Mouse (Mus musculus): Measurements from ENCODE around the gene Evx1. TPM values are rescaled to one million over a fixed set of nuclear protein-coding genes. Genes with fewer than 3 reads are reported as not detected.

Gene Evx1
- polyA plus RNA-seq, 1 experiment from 2014 or later, result not detected

DNA sequence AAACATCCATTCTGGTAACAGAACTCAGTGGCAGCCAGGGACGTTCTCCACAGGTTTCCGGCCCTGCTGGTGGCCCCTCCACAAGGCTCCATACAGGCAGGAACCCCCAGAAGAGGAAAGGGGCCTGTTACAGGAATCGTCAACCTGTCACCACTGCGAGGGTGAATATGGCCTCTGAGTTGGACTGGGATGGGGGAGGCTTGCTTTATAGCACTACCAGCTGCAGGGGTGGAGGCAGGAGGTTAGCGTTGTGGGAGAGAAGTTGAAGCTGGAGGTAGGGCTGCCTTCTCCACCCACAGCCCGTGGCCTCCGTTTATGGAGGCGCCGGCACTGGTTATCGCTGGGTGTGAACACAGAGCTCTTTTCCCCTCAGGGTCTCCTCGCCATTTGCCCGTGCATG lies 32.2 kb upstream of the Evx1 start:
- 72% methylated on average over 12 of the region's 12 CpGs for WGBS
- no peak for ATAC-seq
- Histone ChIP-seq H3K27ac (ENCODE audit: low read length) (no peak overlapping the region), H3K4me2 (ENCODE audit: low read length) (no peak overlapping the region), H3K4me1 (replicated peaks; ENCODE audit: control insufficient read depth, insufficient read depth, low read length) (no peaks in the 10 kb centered on the region), H3K27me3 (replicated peaks; ENCODE audit: control insufficient read depth, insufficient read depth, low read length) (peaks cover 58% of the 10 kb centered on the region), H3K4me3 (replicated peaks; ENCODE audit: low read length) (no peak overlapping the region), H3K9ac (replicated peaks; ENCODE audit: low read depth, low read length) (no peak overlapping the region), H3K9me3 (ENCODE audit: control insufficient read depth, low read length) (no peaks in the 10 kb centered on the region), H3K36me3 (ENCODE audit: control insufficient read depth, insufficient read depth) (no peaks in the 10 kb centered on the region)

DNA sequence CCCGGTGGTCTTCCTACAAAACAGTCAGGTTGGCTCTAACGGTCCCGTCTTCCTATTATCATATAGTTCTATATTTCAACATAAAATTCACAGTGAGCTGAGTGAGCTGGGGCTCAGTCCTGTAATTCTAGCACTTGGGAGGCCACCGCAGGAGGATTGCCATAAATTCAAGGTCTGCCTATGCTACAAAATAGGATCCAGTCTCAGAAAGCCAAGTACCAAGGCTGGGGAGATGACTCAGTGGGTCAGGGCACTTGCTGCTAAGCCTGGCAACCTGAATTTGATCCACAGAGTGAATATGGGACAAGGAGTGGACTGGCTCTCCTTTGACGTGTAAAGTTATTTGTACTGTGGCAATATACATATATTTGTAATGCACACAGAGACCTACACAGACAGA lies 29.4 kb upstream of the Evx1 start:
- H3K4me3 ChIP-seq (replicated peaks; ENCODE audit: low read length), result no peak overlapping the region
- H3K4me2 ChIP-seq (ENCODE audit: low read length), result no peak overlapping the region
- H3K27me3 ChIP-seq (replicated peaks; ENCODE audit: control insufficient read depth, insufficient read depth, low read length), result peaks cover 42% of the 10 kb centered on the region
- H3K4me1 ChIP-seq (replicated peaks; ENCODE audit: control insufficient read depth, insufficient read depth, low read length), result no peaks in the 10 kb centered on the region
- H3K9me3 ChIP-seq (ENCODE audit: control insufficient read depth, low read length), result no peaks in the 10 kb centered on the region
- 87% methylated on average over 5 of the region's 5 CpGs for WGBS
- no peaks in the 10 kb centered on the region for H3K36me3 ChIP-seq (ENCODE audit: control insufficient read depth, insufficient read depth)
- no peak overlapping the region for H3K9ac ChIP-seq (replicated peaks; ENCODE audit: low read depth, low read length)
- ATAC-seq, result no peak
- H3K27ac ChIP-seq (ENCODE audit: low read length), result no peak overlapping the region

DNA sequence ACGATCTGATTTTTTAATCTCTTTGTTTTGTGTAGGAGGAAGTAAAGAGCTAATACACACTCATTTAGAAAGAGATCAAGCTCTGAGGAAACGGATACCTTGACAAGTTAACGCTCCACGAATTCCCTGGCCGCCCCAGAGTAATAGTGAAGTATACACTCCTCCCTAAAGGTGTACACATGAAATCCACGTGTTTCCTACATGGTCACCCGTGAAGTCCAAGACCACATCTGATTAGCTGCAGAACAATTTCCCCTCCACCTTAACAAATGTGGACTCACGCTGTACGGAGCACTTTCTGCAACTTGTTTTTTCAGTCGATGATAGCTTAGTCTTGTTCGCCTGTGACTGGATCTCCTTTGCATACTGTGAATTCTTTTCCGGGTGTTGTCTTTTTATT lies 23.1 kb upstream of the Evx1 start:
- Histone ChIP-seq H3K36me3 (ENCODE audit: control insufficient read depth, insufficient read depth) (no peaks in the 10 kb centered on the region), H3K4me3 (replicated peaks; ENCODE audit: low read length) (no peak overlapping the region), H3K4me1 (replicated peaks; ENCODE audit: control insufficient read depth, insufficient read depth, low read length) (peaks cover 5% of the 10 kb centered on the region; the same call in 1 of the 2 replicates), H3K9me3 (ENCODE audit: control insufficient read depth, low read length) (no peaks in the 10 kb centered on the region), H3K4me2 (ENCODE audit: low read length) (no peak overlapping the region), H3K27me3 (replicated peaks; ENCODE audit: control insufficient read depth, insufficient read depth, low read length) (peaks cover 67% of the 10 kb centered on the region), H3K27ac (ENCODE audit: low read length) (no peak overlapping the region), H3K9ac (replicated peaks; ENCODE audit: low read depth, low read length) (no peak overlapping the region)
- 18% methylated on average over 12 of the region's 12 CpGs for WGBS
- no peak for ATAC-seq

DNA sequence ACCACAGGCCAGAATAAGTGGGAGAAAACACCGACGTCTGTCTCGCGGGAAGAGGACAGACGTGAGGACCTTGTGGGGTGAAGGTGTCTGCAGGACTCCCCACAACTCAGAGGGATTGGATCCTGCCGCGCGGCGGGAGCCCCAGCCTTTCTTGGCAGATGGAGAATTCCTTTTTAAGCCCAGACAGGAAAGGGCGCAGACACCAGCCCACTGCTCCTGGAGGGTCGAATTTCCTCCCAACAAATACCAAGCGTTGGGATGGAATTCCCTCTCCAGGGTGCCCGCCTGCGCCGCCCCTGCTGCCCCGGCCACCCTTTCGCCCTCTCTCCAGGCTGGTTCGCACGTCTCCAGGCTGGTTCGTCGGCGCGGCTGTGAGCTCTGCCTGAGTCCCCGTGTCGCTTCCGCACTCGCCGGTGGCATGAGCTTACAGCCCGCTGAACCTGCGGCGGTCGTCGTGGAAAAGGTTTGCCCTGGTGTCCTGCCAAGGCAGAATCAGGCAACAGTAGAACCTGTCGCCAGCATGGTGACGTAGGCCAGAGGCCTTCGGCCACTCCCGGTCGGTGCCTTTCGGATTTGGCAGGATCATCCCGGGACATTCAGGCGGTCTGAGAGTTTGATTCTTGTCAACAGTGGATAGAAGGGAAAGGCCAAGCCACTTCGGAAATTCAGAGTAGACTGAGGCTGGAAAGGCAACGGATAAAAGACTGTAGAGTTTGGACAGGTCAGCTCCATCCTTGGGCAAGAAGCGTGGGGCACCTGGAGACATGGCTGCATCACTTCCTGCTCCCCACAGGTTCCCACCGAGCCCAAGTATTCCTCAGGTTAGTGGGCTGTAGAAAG lies 22.1 kb upstream of the Evx1 start:
- no peak overlapping the region for H3K9ac ChIP-seq (replicated peaks; ENCODE audit: low read depth, low read length)
- H3K4me2 ChIP-seq (ENCODE audit: low read length), result peak overlapping the region; percentile 7; the same call in 1 of the 2 replicates
- no peak overlapping the region for H3K27ac ChIP-seq (ENCODE audit: low read length)
- H3K9me3 ChIP-seq (ENCODE audit: control insufficient read depth, low read length), result no peaks in the 10 kb centered on the region
- no peak for ATAC-seq
- H3K36me3 ChIP-seq (ENCODE audit: control insufficient read depth, insufficient read depth), result no peaks in the 10 kb centered on the region
- WGBS, result under 1% methylated on average over 45 of the region's 45 CpGs
- H3K4me1 ChIP-seq (replicated peaks; ENCODE audit: control insufficient read depth, insufficient read depth, low read length), result peaks cover 5% of the 10 kb centered on the region; the same call in 1 of the 2 replicates
- H3K27me3 ChIP-seq (replicated peaks; ENCODE audit: control insufficient read depth, insufficient read depth, low read length), result peaks cover 71% of the 10 kb centered on the region
- no peak overlapping the region for H3K4me3 ChIP-seq (replicated peaks; ENCODE audit: low read length)

DNA sequence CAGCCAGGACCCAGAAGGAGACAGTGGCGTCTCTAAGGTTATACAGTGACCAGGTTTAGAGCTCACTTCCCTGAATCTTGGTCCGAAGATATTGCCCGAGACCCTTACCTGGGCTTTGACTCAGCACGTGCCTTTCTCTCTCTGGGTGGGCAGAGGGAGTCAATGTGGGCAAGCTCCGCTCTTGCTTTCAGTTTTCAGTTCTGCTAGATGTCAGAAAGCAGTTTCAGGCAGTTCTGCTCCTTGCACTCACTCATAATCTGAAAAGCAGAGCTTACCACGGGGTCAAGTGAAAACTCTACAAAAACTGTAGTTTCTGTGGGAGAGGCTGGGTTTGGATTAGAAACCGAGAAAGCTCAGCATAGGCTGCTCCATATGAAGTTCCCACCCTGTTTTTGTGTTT lies 21.0 kb upstream of the Evx1 start:
- no peak overlapping the region for H3K9ac ChIP-seq (replicated peaks; ENCODE audit: low read depth, low read length)
- 50% methylated on average over 7 of the region's 7 CpGs for WGBS

DNA sequence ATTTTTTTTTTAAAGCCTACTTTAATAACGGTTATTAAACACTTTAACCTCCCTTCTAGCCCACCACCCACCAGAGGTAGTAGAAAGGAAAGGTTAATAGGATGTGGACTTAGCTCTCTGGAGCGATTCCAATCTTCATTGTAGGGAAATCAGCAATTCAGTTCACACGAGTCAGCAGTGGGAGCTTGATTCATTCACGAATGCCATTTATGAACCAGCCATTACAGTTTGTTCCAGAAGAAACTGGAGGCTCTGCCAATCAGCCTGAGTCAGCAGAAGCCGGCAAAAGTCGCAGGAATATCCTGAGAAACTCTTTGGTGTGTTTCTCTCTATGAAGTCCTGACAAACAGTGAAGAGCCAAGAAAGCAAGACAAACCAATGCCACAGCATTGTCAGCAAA lies 18.7 kb upstream of the Evx1 start:
- Histone ChIP-seq H3K4me2 (ENCODE audit: low read length) (no peak overlapping the region), H3K36me3 (ENCODE audit: control insufficient read depth, insufficient read depth) (no peaks in the 10 kb centered on the region), H3K27me3 (replicated peaks; ENCODE audit: control insufficient read depth, insufficient read depth, low read length) (peaks cover 74% of the 10 kb centered on the region), H3K9me3 (ENCODE audit: control insufficient read depth, low read length) (no peaks in the 10 kb centered on the region), H3K9ac (replicated peaks; ENCODE audit: low read depth, low read length) (no peak overlapping the region), H3K4me3 (replicated peaks; ENCODE audit: low read length) (no peak overlapping the region), H3K4me1 (replicated peaks; ENCODE audit: control insufficient read depth, insufficient read depth, low read length) (peaks cover 5% of the 10 kb centered on the region; the same call in 1 of the 2 replicates), H3K27ac (ENCODE audit: low read length) (no peak overlapping the region)
- no peak for ATAC-seq
- 58% methylated on average over 6 of the region's 6 CpGs for WGBS

More for the DNA sequence above, 21.0 kb upstream of the Evx1 start:
- no peaks in the 10 kb centered on the region for H3K36me3 ChIP-seq (ENCODE audit: control insufficient read depth, insufficient read depth)
- no peaks in the 10 kb centered on the region for H3K9me3 ChIP-seq (ENCODE audit: control insufficient read depth, low read length)
- H3K4me1 ChIP-seq (replicated peaks; ENCODE audit: control insufficient read depth, insufficient read depth, low read length), result peaks cover 5% of the 10 kb centered on the region; the same call in 1 of the 2 replicates
- no peak overlapping the region for H3K4me3 ChIP-seq (replicated peaks; ENCODE audit: low read length)
- H3K27ac ChIP-seq (ENCODE audit: low read length), result no peak overlapping the region
- ATAC-seq, result no peak
- peaks cover 77% of the 10 kb centered on the region for H3K27me3 ChIP-seq (replicated peaks; ENCODE audit: control insufficient read depth, insufficient read depth, low read length)
- no peak overlapping the region for H3K4me2 ChIP-seq (ENCODE audit: low read length)

DNA sequence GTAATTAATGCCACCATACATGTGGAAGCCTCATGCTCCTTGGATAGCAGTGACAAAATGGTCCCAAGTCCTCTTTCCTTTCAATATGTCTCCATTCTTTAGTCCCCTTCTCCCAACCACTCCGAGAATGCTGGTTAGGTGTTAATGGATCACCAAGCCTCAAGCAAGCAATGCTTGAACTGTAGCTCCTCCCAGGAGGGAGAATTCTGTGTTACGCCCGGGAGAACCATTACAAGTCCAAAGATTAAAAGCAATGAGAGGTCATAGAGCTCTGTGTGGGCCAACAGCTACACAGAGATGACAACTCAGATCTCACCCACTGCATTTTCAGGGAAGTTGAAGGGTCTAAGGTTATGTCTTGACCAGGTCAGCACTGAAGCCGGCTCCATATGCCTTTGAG lies 14.8 kb upstream of the Evx1 start:
- no peaks in the 10 kb centered on the region for H3K9me3 ChIP-seq (ENCODE audit: control insufficient read depth, low read length)
- no peak overlapping the region for H3K9ac ChIP-seq (replicated peaks; ENCODE audit: low read depth, low read length)
- H3K4me3 ChIP-seq (replicated peaks; ENCODE audit: low read length), result no peak overlapping the region
- H3K27ac ChIP-seq (ENCODE audit: low read length), result no peak overlapping the region
- H3K4me1 ChIP-seq (replicated peaks; ENCODE audit: control insufficient read depth, insufficient read depth, low read length), result no peaks in the 10 kb centered on the region
- H3K4me2 ChIP-seq (ENCODE audit: low read length), result no peak overlapping the region
- H3K27me3 ChIP-seq (replicated peaks; ENCODE audit: control insufficient read depth, insufficient read depth, low read length), result peaks cover 55% of the 10 kb centered on the region
- no peaks in the 10 kb centered on the region for H3K36me3 ChIP-seq (ENCODE audit: control insufficient read depth, insufficient read depth)
- 87% methylated on average over 4 of the region's 4 CpGs for WGBS
- ATAC-seq, result no peak

DNA sequence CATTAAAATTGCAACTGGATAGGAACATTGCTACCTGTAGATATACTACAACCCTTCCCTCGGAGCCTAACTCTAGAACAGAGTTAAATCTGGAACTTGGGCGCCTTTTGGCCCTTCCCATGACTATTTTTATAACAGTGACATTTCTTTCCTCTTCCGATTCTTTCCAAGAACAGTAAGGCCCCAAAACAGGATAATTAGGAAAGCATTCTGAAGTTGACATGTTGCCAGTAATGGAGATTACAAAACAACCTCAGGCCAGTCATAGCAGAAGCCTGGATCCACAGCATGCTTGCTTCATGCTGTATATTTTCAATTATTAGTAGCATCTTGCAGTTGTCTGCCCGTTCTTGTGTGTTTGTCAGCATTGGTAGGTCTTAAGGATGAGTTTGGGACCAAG lies 12.5 kb upstream of the Evx1 start:
- peaks cover 53% of the 10 kb centered on the region for H3K27me3 ChIP-seq (replicated peaks; ENCODE audit: control insufficient read depth, insufficient read depth, low read length)
- 78% methylated on average over 4 of the region's 4 CpGs for WGBS

DNA sequence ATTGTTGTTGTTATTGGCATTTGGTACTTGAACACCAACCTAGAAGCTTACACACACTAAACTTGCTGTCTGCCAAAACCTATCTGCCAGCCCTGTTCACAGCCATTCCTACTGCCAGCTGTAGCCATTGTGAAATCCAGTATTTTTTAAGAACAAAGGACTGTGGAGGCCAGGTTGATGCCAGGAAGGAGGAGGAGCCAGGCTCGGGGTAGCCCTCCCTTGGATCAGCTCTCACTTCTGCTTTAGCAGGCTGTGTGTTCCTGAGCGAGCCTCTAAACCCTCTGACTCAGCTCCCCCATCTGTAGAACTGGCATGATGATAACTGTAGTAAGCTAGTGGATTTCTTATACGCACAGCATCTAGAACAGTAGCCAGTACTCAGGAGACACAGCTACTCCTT lies 9.9 kb upstream of the Evx1 start:
- Histone ChIP-seq H3K9ac (replicated peaks; ENCODE audit: low read depth, low read length) (no peak overlapping the region), H3K4me1 (replicated peaks; ENCODE audit: control insufficient read depth, insufficient read depth, low read length) (peaks cover 7% of the 10 kb centered on the region), H3K27me3 (replicated peaks; ENCODE audit: control insufficient read depth, insufficient read depth, low read length) (peaks cover 63% of the 10 kb centered on the region), H3K36me3 (ENCODE audit: control insufficient read depth, insufficient read depth) (no peaks in the 10 kb centered on the region), H3K9me3 (ENCODE audit: control insufficient read depth, low read length) (no peaks in the 10 kb centered on the region), H3K4me3 (replicated peaks; ENCODE audit: low read length) (no peak overlapping the region), H3K27ac (ENCODE audit: low read length) (no peak overlapping the region), H3K4me2 (ENCODE audit: low read length) (no peak overlapping the region)
- WGBS, result 42% methylated on average over 3 of the region's 3 CpGs
- no peak for ATAC-seq

More for the DNA sequence above, 12.5 kb upstream of the Evx1 start:
- no peaks in the 10 kb centered on the region for H3K9me3 ChIP-seq (ENCODE audit: control insufficient read depth, low read length)
- no peak overlapping the region for H3K4me3 ChIP-seq (replicated peaks; ENCODE audit: low read length)
- H3K4me1 ChIP-seq (replicated peaks; ENCODE audit: control insufficient read depth, insufficient read depth, low read length), result peaks cover 2% of the 10 kb centered on the region
- H3K36me3 ChIP-seq (ENCODE audit: control insufficient read depth, insufficient read depth), result no peaks in the 10 kb centered on the region
- no peak for ATAC-seq
- H3K27ac ChIP-seq (ENCODE audit: low read length), result no peak overlapping the region
- H3K9ac ChIP-seq (replicated peaks; ENCODE audit: low read depth, low read length), result no peak overlapping the region
- H3K4me2 ChIP-seq (ENCODE audit: low read length), result no peak overlapping the region
